Mouse (Mus musculus) forebrain, embryonic 11.5 days (tissue): ENCODE data around the gene Nans. TPM values are rescaled to one million over a fixed set of nuclear protein-coding genes. Genes with fewer than 3 reads are reported as not detected.
A peak's percentile ranks its signal among the peaks of the same experiment; 100 is the strongest.

Experiments used
- ATAC-seq: fragments of 200-750 bp; cut with Nextera tagmentation; replicated peaks from 2 replicates; pipeline ENCODE4 v1.8.0; 2017; ENCODE audit warnings: moderate TSS enrichment; ENCODE audit not compliant: low FRiP score
- DNase-seq: peaks from one replicate; pipeline ENCODE4 v3.0.0-alpha.2; 2017; ENCODE audit warnings: low spot score
- H3K27ac ChIP-seq: fragments of 300-500 bp; sonication (generic); 2 replicates; pipeline ENCODE4 v1.5.1; 2014; ENCODE audit warnings: low read depth, low read length
- H3K27me3 ChIP-seq: fragments of 300-500 bp; sonication (generic); 2 replicates; pipeline ENCODE4 v1.6.1; 2014; ENCODE audit warnings: mild to moderate bottlenecking, low read length, mixed read lengths; ENCODE audit not compliant: control insufficient read depth, insufficient read depth
- H3K36me3 ChIP-seq: fragments of 300-500 bp; sonication (generic); 2 replicates; pipeline ENCODE4 v1.6.1; 2014; ENCODE audit warnings: mild to moderate bottlenecking, low read length, moderate library complexity, mixed read lengths; ENCODE audit not compliant: control insufficient read depth, insufficient read depth
- H3K4me1 ChIP-seq: fragments of 300-500 bp; sonication (generic); replicated peaks from 2 replicates; pipeline ENCODE4 v1.6.1; 2014; ENCODE audit warnings: low read length, mixed read lengths; ENCODE audit not compliant: control insufficient read depth, insufficient read depth
- H3K4me2 ChIP-seq: fragments of 300-500 bp; sonication (generic); 2 replicates; pipeline ENCODE4 v1.6.1; 2014; ENCODE audit warnings: low read depth, mild to moderate bottlenecking, low read length, moderate library complexity, mixed read lengths; ENCODE audit not compliant: severe bottlenecking
- H3K4me3 ChIP-seq: fragments of 300-500 bp; sonication (generic); 2 replicates; pipeline ENCODE4 v1.5.1; 2014; ENCODE audit warnings: low read depth, low read length
- H3K9ac ChIP-seq: fragments of 300-500 bp; sonication (generic); 2 replicates; pipeline ENCODE4 v1.6.1; 2014; ENCODE audit warnings: low read length
- H3K9me3 ChIP-seq: fragments of 300-500 bp; sonication (generic); 2 replicates; pipeline ENCODE4 v1.6.1; 2016; ENCODE audit warnings: low read length, mixed read lengths; ENCODE audit not compliant: control insufficient read depth
- WGBS: fragments of 180-500 bp; shearing (Covaris S2); extraction: QIAGEN DNeasy Blood & Tissue Kit; methylation state at CpG from one replicate; pipeline ENCODE4 v1.1.7; 2014; 5-methylcytosine and 5-hydroxymethylcytosine counted together
- polyA plus RNA-seq: library from polyadenylated mRNA; unstranded; fragments of >200 nt; fragmentation: Nextera tagmentation; extraction: Ambion mirVana; gene quantifications from 2 replicates; pipeline ENCODE4 v1.2.1, GENCODE M21; 2014

The Nans gene
- polyA plus RNA-seq, 1 experiment from 2014 or later, result 70.8 TPM

- H3K9ac ChIP-seq, result peak overlapping the region; percentile 100
- peaks cover 14% of the 10 kb centered on the region for H3K4me1 ChIP-seq
- peak; percentile 52 for ATAC-seq
- H3K9me3 ChIP-seq, result no peaks in the 10 kb centered on the region
- DNase-seq, result peak; percentile 86
- under 1% methylated on average over 87 of the region's 111 CpGs for WGBS
- peak overlapping the region; percentile 84 for H3K4me2 ChIP-seq
- H3K27me3 ChIP-seq, result no peaks in the 10 kb centered on the region
- H3K27ac ChIP-seq, result peak overlapping the region; percentile 98
- H3K36me3 ChIP-seq, result no peaks in the 10 kb centered on the region; the same call in 1 of the 2 replicates
- peak overlapping the region; percentile 96 for H3K4me3 ChIP-seq
These were observed 37.1 kb upstream of the Nans start for GRCm38 (mm10) chr4:46451758-46452480.

- H3K4me2 ChIP-seq, result peak overlapping the region; percentile 84
- H3K27me3 ChIP-seq, result no peaks in the 10 kb centered on the region
- ATAC-seq (peak; percentile 19), DNase-seq (peak; percentile 88)
- no peaks in the 10 kb centered on the region; the same call in 1 of the 2 replicates for H3K36me3 ChIP-seq
- peak overlapping the region; percentile 98 for H3K27ac ChIP-seq
- no peaks in the 10 kb centered on the region for H3K9me3 ChIP-seq
- H3K9ac ChIP-seq, result peak overlapping the region; percentile 100
- under 1% methylated on average over 19 of the region's 19 CpGs for WGBS
- H3K4me1 ChIP-seq, result peaks cover 14% of the 10 kb centered on the region
- peak overlapping the region; percentile 96 for H3K4me3 ChIP-seq
These were observed 36.6 kb upstream of the Nans start for GRCm38 (mm10) chr4:46452481-46452850.

GRCm38 (mm10) chr4:46452855-46453719 is 36.0 kb upstream of the Nans start:
- Histone ChIP-seq H3K4me1 (peaks cover 14% of the 10 kb centered on the region), H3K9ac (peak overlapping the region; percentile 100), H3K4me2 (peak overlapping the region; percentile 84), H3K4me3 (peak overlapping the region; percentile 96), H3K27me3 (no peaks in the 10 kb centered on the region), H3K27ac (peak overlapping the region; percentile 98; the same call in 1 of the 2 replicates), H3K36me3 (no peaks in the 10 kb centered on the region; the same call in 1 of the 2 replicates), H3K9me3 (no peaks in the 10 kb centered on the region)
- 40% methylated on average over 13 of the region's 13 CpGs for WGBS
- ATAC-seq, result no peak
- DNase-seq, result peak; percentile 60

GRCm38 (mm10) chr4:46454097-46454864 is 34.8 kb upstream of the Nans start:
- peaks cover 14% of the 10 kb centered on the region for H3K4me1 ChIP-seq
- ATAC-seq (no peak), DNase-seq (no peak)
- no peak overlapping the region for H3K27ac ChIP-seq
- 75% methylated on average over 5 of the region's 5 CpGs for WGBS
- no peaks in the 10 kb centered on the region for H3K9me3 ChIP-seq
- no peaks in the 10 kb centered on the region for H3K27me3 ChIP-seq
- H3K4me2 ChIP-seq, result peak overlapping the region; percentile 84
- no peaks in the 10 kb centered on the region; the same call in 1 of the 2 replicates for H3K36me3 ChIP-seq
- no peak overlapping the region for H3K4me3 ChIP-seq
- H3K9ac ChIP-seq, result no peak overlapping the region

GRCm38 (mm10) chr4:46456762-46457161 is 32.3 kb upstream of the Nans start:
- Histone ChIP-seq H3K36me3 (peaks cover 6% of the 10 kb centered on the region; the same call in 1 of the 2 replicates), H3K27me3 (no peaks in the 10 kb centered on the region), H3K9ac (no peak overlapping the region), H3K27ac (no peak overlapping the region), H3K4me3 (no peak overlapping the region), H3K4me2 (no peak overlapping the region), H3K9me3 (no peaks in the 10 kb centered on the region), H3K4me1 (peaks cover 12% of the 10 kb centered on the region)
- DNase-seq, result no peak
- ATAC-seq, result no peak
- WGBS, result 89% methylated on average over 4 of the region's 4 CpGs

- WGBS, result 97% methylated on average over 3 of the region's 3 CpGs
- ATAC-seq (no peak), DNase-seq (no peak)
- Histone ChIP-seq H3K9me3 (no peaks in the 10 kb centered on the region), H3K36me3 (peaks cover 8% of the 10 kb centered on the region; the same call in 1 of the 2 replicates), H3K9ac (no peak overlapping the region), H3K4me2 (no peak overlapping the region), H3K27ac (no peak overlapping the region), H3K4me3 (no peak overlapping the region), H3K4me1 (peaks cover 12% of the 10 kb centered on the region), H3K27me3 (no peaks in the 10 kb centered on the region)
These were observed 31.9 kb upstream of the Nans start for GRCm38 (mm10) chr4:46457186-46457585.

GRCm38 (mm10) chr4:46458411-46458810 is 30.6 kb upstream of the Nans start:
- no peak for DNase-seq
- Histone ChIP-seq H3K36me3 (peaks cover 9% of the 10 kb centered on the region; the same call in 1 of the 2 replicates), H3K9ac (no peak overlapping the region), H3K27ac (no peak overlapping the region), H3K9me3 (no peaks in the 10 kb centered on the region), H3K27me3 (no peaks in the 10 kb centered on the region), H3K4me1 (peaks cover 7% of the 10 kb centered on the region), H3K4me2 (no peak overlapping the region), H3K4me3 (no peak overlapping the region)
- ATAC-seq, result no peak
- WGBS, result 94% methylated on average over 2 of the region's 2 CpGs

GRCm38 (mm10) chr4:46463130-46463830 is 25.8 kb upstream of the Nans start:
- Histone ChIP-seq H3K4me2 (no peak overlapping the region), H3K4me1 (no peaks in the 10 kb centered on the region), H3K9ac (no peak overlapping the region), H3K9me3 (no peaks in the 10 kb centered on the region), H3K27ac (no peak overlapping the region), H3K27me3 (no peaks in the 10 kb centered on the region), H3K4me3 (no peak overlapping the region), H3K36me3 (peaks cover 23% of the 10 kb centered on the region)
- DNase-seq, result no peak
- ATAC-seq, result no peak
- 81% methylated on average over 7 of the region's 7 CpGs for WGBS
